Mouse (Mus musculus) limb, embryonic 14.5 days (tissue): Measurements from ENCODE around the gene Rph3al. TPM values are rescaled to one million over a fixed set of nuclear protein-coding genes. Genes with fewer than 3 reads are reported as not detected.

Experiments used
- ATAC-seq: fragments of 200-750 bp; cut with Nextera tagmentation; 2 replicates; pipeline ENCODE4 v1.8.0; 2017; ENCODE audit warnings: low read depth, moderate number of reproducible peaks, moderate TSS enrichment; ENCODE audit not compliant: low FRiP score
- DNase-seq: peaks from one replicate; pipeline ENCODE4 v3.0.0-alpha.2; 2015; ENCODE audit warnings: low spot score
- H3K27ac ChIP-seq: fragments of 300-500 bp; sonication (generic); replicated peaks from 2 replicates; pipeline ENCODE4 v1.5.1; 2014; ENCODE audit warnings: low read depth, mild to moderate bottlenecking, low read length, moderate library complexity, mixed read lengths
- H3K27me3 ChIP-seq: fragments of 300-500 bp; sonication (generic); 2 replicates; pipeline ENCODE4 v1.6.1; 2014; ENCODE audit warnings: low read length, mixed read lengths; ENCODE audit not compliant: control insufficient read depth, insufficient read depth
- H3K36me3 ChIP-seq: fragments of 300-500 bp; sonication (generic); 2 replicates; pipeline ENCODE4 v1.6.1; 2014; ENCODE audit warnings: mild to moderate bottlenecking, low read length, moderate library complexity, mixed read lengths; ENCODE audit not compliant: control insufficient read depth, insufficient read depth
- H3K4me1 ChIP-seq: fragments of 300-500 bp; sonication (generic); 2 replicates; pipeline ENCODE4 v1.6.1; 2014; ENCODE audit warnings: antibody characterized with exemption, low read length, mixed read lengths; ENCODE audit not compliant: control insufficient read depth, insufficient read depth
- H3K4me2 ChIP-seq: fragments of 300-500 bp; sonication (generic); replicated peaks from 2 replicates; pipeline ENCODE4 v1.6.1; 2014; ENCODE audit warnings: low read depth, mild to moderate bottlenecking, low read length, moderate library complexity; ENCODE audit not compliant: severe bottlenecking
- H3K4me3 ChIP-seq: fragments of 300-500 bp; sonication (generic); replicated peaks from 2 replicates; pipeline ENCODE4 v1.5.1; 2014; ENCODE audit warnings: low read length
- H3K9ac ChIP-seq: fragments of 300-500 bp; sonication (generic); 2 replicates; pipeline ENCODE4 v1.6.1; 2014; ENCODE audit warnings: mild to moderate bottlenecking, low read depth, low read length, moderate library complexity; ENCODE audit not compliant: severe bottlenecking
- H3K9me3 ChIP-seq: fragments of 300-500 bp; sonication (generic); 2 replicates; pipeline ENCODE4 v1.6.1; 2016; ENCODE audit warnings: low read length; ENCODE audit not compliant: control insufficient read depth
- POLR2A ChIP-seq: fragments of 200-500 bp; IDR thresholded peaks from 2 replicates; pipeline ENCODE4 v1.8.0; 2012; ENCODE audit warnings: inconsistent platforms, mild to moderate bottlenecking, moderate library complexity, borderline replicate concordance; ENCODE audit not compliant: insufficient read depth, insufficient read length; ENCODE audit errors: extremely low read depth
- WGBS: fragments of 180-500 bp; shearing (Covaris S2); extraction: QIAGEN DNeasy Blood & Tissue Kit; methylation state at CpG from one replicate; pipeline ENCODE4 v1.1.7; 2014; 5-methylcytosine and 5-hydroxymethylcytosine counted together
- polyA plus RNA-seq, 2 experiments: library from polyadenylated mRNA; depleted of rRNA in 1 of 2; stranded (reverse) in 1 of 2; unstranded in 1 of 2; fragments of >200 nt; fragmentation: Nextera tagmentation in 1 of 2; extraction: Ambion mirVana in 1 of 2; gene quantifications; 2 replicates each; pipeline versions ENCODE4 v1.2.1 to v1.2.3; 2012 to 2014

Gene Rph3al
- polyA plus RNA-seq, 2 experiments: 2.2 to 2.4 TPM

GRCm38 (mm10) chr11:75951895-75952294 is 13.7 kb upstream of the Rph3al start:
- peaks cover 9% of the 10 kb centered on the region for H3K4me1 ChIP-seq
- H3K27me3 ChIP-seq: no peaks in the 10 kb centered on the region
- TF ChIP-seq POLR2A: no peak
- H3K9me3 ChIP-seq: no peaks in the 10 kb centered on the region
- no peak overlapping the region for H3K4me3 ChIP-seq
- H3K27ac ChIP-seq: no peak overlapping the region
- H3K9ac ChIP-seq: no peak overlapping the region
- 64% methylated on average over 5 of the region's 5 CpGs for WGBS
- DNase-seq (no peak), ATAC-seq (no peak)
- no peak overlapping the region for H3K4me2 ChIP-seq
- H3K36me3 ChIP-seq: no peaks in the 10 kb centered on the region

GRCm38 (mm10) chr11:75950459-75950858 is 12.2 kb upstream of the Rph3al start:
- H3K4me2 ChIP-seq: no peak overlapping the region
- no peaks in the 10 kb centered on the region for H3K36me3 ChIP-seq
- ATAC-seq (no peak), DNase-seq (no peak)
- WGBS: 82% methylated on average over 3 of the region's 3 CpGs
- no peaks in the 10 kb centered on the region for H3K9me3 ChIP-seq
- no peak overlapping the region for H3K4me3 ChIP-seq
- H3K27ac ChIP-seq: no peak overlapping the region
- no peak for TF ChIP-seq POLR2A
- H3K4me1 ChIP-seq: peaks cover 12% of the 10 kb centered on the region
- no peaks in the 10 kb centered on the region for H3K27me3 ChIP-seq
- H3K9ac ChIP-seq: no peak overlapping the region

DNA sequence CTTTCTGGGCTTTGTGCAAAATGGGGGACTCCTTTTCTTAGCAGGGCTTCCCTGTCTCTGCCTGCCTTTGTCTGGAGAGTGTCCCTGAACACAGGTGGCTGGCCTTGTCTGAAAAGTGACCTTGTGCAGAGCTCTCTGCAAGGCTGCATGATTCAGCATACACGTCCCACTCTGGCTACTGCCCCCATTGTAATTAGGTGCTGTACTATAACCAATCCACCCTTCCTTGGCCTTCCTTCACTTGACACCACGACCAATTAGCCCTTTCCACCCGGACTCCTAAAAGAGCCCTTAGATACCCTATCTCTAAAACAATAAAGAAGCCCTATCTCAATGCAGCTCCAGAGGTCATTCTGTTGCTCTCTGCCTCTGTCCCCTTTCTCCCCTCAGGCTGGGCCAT is 10.6 kb upstream of the Rph3al start:
- Histone ChIP-seq H3K9ac (no peak overlapping the region), H3K4me1 (peaks cover 12% of the 10 kb centered on the region), H3K4me2 (no peak overlapping the region), H3K27me3 (no peaks in the 10 kb centered on the region), H3K9me3 (no peaks in the 10 kb centered on the region), H3K4me3 (no peak overlapping the region), H3K36me3 (no peaks in the 10 kb centered on the region), H3K27ac (no peak overlapping the region)
- TF ChIP-seq POLR2A: no peak
- no peak for ATAC-seq
- WGBS: 40% methylated on average over 3 of the region's 3 CpGs
- DNase-seq: no peak

DNA sequence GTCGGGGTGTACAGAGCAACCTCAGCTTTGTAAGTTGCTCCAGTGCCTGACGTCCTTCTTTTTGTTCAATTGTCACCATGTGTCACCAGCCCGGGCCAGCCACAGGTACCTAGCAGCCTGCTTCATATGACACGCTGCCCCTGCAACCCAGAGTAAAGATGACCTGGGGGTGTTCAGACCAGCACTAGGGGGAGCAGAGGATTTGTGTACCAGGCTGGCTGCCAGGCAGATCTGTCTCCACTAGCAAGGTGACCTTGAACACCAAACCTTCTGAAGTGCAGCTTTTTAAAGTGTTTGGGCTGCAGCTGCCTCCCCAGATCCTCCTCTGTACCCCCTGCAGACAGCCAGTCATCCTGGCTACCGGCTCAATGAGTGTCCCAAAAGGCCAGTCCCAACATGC is 9.0 kb upstream of the Rph3al start:
- Histone ChIP-seq H3K4me1 (peaks cover 12% of the 10 kb centered on the region), H3K9ac (no peak overlapping the region), H3K27me3 (no peaks in the 10 kb centered on the region), H3K27ac (no peak overlapping the region), H3K9me3 (no peaks in the 10 kb centered on the region), H3K4me2 (no peak overlapping the region), H3K4me3 (no peak overlapping the region), H3K36me3 (no peaks in the 10 kb centered on the region)
- 26% methylated on average over 5 of the region's 5 CpGs for WGBS
- ATAC-seq (no peak), DNase-seq (no peak)
- TF ChIP-seq POLR2A: no peak

DNA sequence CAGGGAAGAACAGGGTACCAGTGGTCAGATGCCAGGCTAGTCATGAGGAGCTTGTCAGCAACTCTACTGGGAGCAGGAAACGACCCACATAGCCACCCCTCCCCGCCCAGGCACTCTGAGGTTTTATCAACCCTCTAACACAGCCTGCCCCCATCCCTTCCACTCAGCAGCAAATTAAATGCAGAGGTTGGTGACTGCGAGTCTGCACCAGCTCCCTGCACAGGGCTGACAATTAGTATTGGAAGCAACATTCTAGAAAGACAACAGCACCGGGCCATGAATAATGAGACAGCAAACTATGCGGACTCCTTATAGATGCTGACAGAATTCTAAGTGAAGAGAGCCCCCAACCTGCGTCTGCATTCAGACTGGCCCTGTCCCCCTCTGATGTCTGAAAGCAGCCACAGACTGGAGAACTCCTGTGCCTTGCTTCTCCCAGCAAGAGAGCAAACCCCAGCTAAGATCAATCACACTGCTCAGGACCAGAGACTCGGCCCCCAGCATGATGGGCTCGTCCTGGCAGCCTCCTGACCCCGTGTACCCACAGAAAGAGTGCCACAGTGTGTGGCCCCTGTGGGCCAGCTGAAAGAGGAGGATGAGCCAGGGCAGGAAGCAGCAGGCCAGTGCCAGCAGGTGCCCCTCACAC is 7.7 kb upstream of the Rph3al start:
- H3K9me3 ChIP-seq: no peaks in the 10 kb centered on the region
- no peak overlapping the region for H3K4me2 ChIP-seq
- peaks cover 12% of the 10 kb centered on the region for H3K4me1 ChIP-seq
- DNase-seq (no peak), ATAC-seq (no peak)
- no peak overlapping the region for H3K9ac ChIP-seq
- WGBS: 11% methylated on average over 9 of the region's 9 CpGs
- H3K27me3 ChIP-seq: no peaks in the 10 kb centered on the region
- no peak overlapping the region for H3K4me3 ChIP-seq
- no peak for TF ChIP-seq POLR2A
- H3K27ac ChIP-seq: no peak overlapping the region
- H3K36me3 ChIP-seq: no peaks in the 10 kb centered on the region
